Mouse (Mus musculus): ENCODE data around the gene Pla2g4e.
A peak's percentile ranks its signal among the peaks of the same experiment; 100 is the strongest.
"Not testable (repeated sequence)": the region's sequence is repeated elsewhere in the genome, so short reads cannot be mapped to it uniquely, and the experiment has no call there.

Gene Pla2g4e

DNA sequence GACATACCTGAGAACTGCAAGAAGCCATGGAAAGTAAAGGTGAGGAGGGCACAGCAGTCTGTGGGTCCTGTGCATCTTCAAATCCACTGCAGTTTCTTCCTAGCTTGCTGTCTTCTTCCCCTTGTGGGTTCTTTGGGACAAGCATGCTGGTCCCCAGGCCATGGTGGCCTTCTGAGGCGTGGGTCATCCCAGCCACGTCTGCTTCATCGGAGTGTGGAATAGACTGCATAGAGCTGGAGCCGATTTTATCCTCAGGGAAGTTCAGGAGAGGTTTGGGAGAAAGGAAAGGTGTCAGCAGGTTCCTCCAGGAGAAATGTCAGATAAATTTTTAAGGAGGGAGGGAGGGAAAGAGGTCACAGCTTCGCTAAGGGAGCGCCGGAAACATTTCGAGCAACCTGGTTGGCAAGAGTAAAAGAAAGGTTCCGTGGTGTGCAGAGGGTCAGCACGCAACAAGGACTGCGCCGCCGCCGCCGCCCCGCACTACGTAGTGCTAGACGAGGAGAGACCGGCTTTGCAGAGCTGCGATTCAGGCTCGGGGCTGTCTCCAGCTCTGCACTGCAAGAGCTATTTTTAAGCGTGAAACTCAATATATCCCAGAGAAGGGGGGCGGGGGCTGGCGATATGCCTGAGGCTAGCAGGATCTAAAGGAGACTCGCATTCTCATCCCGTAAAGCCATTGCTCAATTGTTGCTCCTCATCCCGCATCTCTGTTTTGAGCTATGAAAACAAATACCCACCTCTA lies at the start of gene Pla2g4e:
Pla2g4e (minus strand) TSS at position 657 of the 742 bp plus-strand sequence.
- no peak for DNase-seq (ENCODE audit: low read depth, low spot score)

DNA sequence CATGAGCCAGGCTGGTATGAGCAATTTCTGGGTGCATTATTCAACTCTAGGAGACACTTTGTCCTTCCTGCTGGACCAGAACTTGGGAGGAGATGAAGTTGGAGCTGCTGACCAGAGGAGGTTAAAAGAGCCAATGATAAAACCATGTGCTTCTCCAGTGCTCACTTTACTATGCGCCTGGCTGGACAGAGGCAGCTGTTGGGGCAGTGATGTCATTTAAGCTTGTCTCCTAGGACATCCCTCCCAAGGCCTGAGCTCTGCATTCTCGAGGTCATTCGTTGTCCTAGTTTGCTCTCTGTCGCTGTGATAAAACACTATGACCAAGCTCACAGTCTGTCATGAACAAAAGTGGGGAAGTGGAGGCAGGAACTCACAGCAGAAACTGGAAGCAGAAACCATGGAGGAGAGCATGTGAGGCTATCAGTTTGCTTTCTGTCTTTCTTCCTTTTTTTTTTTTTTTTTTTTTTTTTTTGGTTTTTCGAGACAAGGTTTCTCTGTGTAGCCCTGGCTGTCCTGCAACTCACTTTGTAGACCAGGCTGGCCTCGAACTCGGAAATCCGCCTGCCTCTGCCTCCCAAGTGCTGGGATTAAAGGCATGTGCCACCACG lies 46.4 kb upstream of the Pla2g4e start:
- DNase-seq (ENCODE audit: low read depth, low spot score) = no peak

DNA sequence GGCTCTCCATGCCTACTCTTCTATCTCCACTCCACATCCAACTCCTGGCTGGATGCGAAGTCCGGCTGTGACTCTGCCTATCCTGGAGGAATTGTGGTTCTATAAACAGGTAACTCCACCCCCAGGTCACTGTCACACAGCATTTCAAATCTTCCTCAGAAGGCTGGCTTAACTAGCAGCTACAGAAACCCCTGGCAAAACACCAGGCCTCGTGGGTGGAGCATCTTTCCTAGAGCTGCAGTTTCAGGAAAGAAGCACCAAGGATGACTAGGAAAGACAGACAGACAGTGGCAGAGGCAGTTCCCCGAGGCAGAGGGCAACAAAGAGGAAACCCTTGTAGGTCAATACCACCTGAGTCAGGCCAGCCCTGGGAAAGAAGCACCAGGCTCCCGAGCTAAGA lies 43.9 kb upstream of the Pla2g4e start, which contains the start of gene Pla2g4d:
Pla2g4d (minus strand) TSS at position 203 of the 400 bp plus-strand sequence.
- no peak for DNase-seq (ENCODE audit: low read depth, low spot score)

DNA sequence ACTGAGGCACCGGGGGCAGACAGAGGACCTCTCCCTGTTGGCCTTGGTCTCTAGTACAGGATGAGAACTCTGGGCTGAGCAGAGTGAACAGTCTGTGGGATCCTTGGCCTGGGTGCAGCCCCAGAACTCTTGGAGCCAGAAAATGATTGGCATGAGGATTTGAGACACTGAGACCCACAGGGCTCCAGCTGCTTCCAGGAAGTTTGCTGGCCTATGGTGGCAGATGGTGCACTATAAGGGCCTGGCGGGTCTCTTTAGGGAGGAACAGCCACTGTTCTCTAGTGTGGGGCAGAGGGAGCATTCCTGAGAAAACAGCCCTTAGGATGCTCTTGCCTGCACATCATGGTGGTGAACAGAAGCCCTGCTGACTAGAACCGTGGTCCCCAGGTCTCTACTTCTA lies 43.3 kb upstream of the Pla2g4e start:
- DNase-seq (ENCODE audit: low read depth, low spot score) = no peak

DNA sequence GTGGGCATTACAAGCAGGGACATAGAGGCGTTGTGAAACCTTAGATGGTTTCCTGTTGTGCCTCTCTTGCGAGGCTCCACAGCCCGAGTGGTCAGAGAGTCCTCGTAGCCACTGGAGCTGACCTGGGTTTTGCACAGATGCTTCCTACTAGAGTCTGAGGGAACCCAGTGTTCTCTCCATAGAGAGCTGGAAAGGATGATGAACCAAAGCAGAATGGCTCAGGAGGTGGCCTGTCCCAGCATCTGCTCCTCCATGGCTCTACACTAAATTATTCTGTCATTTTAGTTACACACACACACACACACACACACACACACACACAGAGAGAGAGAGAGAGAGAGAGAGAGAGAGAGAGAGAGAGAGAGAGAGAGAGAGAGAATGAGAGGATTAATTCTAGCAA lies 40.5 kb upstream of the Pla2g4e start:
- DNase-seq (ENCODE audit: low read depth, low spot score) = no peak

DNA sequence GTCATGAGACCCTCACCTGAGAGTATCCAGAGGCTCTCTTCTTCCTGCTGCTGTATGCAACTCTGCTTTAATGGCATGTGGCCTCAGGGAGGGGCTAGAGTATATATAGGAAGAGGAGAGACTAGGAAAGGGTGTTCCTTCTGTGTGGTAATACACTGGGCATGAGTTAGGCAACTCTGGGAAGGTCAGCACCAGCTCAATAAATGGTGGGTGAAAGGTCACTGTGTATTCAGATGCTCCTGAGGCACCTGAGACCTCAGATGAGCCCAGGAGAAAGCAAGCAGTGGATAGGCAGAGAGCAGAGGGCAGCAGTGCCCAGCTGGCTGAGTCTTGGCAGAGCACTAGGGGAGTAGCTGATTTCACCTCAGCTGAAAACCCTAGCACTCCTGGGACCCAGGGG lies 39.6 kb upstream of the Pla2g4e start:
- DNase-seq (ENCODE audit: low read depth, low spot score) = no peak

DNA sequence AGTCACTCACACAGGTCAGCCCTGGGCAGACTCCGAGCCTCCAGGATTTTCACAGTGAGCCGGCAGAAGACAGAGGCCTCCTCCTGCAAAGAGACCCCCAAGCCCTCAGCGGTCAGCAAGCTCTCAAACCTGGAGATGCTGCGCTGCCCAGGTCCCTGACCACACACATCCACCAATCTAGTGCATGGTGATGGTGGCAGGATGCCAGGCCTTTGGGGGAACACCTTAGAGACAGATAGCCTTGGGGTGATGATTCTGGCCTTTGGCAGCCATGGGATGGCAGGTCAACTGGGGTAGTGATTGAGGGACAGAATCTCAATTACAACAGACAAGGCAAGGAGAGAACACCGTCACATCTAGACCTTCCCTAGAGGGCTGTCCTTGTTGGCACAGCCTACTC lies 39.0 kb upstream of the Pla2g4e start:
- DNase-seq (ENCODE audit: low read depth, low spot score) = no peak

DNA sequence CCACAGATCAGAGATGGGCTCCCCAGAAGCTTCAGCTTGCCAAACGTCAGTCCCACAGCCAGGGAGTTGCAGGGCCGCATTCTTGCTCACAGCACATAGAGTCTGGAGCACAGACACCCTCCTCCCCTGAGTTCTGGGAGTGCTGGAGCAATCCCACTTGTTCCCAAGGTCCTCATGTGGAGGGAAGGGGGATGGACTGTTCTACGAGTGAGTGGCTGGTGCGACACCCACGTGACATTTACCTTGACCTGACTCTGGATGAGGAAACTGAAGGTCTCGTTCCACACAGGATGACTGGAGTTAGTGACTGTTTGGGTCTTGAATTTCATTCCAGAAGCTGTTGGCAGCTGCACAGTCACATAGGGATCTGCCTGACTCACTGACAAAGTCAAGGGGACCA lies 38.4 kb upstream of the Pla2g4e start:
- DNase-seq (ENCODE audit: low read depth, low spot score) = no peak

DNA sequence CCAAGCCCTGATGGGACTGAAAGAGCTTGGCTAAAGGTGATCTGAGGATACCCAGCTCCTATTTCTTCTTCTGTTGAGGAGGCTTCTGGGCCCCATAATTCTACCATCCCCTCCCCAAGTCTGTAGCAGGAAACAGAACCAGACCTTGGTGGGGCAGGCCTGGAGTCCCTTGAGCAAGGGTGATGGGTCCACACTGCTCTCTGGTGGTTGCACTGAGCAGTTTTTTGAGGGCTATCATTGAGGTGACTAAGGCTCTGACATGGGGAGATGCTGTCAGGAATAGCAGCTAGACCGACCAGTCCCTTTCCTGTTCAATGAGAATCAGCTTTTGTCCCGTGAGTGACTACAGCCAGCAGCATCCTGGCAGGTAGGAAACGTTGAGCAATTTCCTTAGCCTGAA lies 36.1 kb upstream of the Pla2g4e start:
- no peak for DNase-seq (ENCODE audit: low read depth, low spot score)

DNA sequence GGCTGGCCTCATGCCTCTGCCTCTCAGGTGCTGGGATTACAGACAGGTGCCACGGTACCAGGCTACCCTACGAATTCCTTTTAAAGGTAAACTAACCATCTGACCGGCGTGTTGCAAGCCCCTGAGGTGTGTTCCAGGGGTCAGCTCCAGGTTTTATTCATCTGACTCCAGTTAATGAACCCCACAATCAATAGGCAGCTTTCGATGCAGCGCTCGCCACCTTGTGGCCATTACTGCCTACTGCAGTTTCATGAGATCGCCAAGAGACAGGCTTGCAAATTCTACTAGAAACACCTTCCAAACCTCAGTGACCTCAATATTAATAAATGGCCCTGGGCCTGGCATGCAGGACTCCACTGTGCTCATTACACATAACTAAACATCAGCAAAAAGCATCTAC lies 34.8 kb upstream of the Pla2g4e start:
- peak; percentile 62 for DNase-seq (ENCODE audit: low read depth, low spot score)

DNA sequence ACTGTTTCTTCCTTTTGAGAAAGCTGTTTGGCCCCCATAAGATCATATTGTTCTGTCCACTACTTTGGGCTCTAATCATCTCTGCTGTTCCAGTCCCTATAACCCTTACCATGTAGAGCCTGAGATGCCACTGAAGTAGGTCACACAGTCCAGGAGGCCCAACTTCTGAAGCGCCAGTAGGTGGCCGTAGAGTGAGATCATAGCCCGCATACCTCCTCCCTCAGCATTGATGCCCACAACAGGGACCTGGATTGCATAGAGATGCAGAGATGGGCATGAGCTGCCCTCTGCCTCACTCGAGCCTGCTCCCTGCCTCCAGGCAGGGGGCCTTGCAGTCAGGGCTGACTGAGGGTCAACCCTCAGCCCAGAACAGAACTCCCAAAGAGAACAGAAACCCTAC lies 31.8 kb upstream of the Pla2g4e start:
- no peak for DNase-seq (ENCODE audit: low read depth, low spot score)

DNA sequence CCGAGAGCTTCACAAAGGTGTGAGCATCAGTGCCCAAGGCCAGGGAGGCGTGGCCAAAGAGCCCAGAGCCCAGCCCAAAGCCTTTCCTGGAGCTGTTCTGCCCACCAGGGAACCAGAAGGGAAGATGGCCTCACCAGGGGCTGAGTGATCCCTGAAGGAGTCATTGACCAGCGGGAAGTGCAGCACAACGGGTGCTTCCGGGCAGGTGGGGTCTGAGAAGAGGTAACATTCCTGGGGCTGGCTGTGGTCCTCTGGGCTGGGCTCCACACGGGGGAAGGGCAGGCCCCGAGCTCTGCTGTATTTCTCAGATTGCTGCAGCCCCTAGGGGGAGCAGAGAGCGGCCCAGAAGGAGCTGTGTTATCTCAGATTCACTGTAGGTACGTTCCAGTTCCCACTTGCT lies 23.5 kb upstream of the Pla2g4e start:
- peak; percentile 50 for DNase-seq (ENCODE audit: low read depth, low spot score)

DNA sequence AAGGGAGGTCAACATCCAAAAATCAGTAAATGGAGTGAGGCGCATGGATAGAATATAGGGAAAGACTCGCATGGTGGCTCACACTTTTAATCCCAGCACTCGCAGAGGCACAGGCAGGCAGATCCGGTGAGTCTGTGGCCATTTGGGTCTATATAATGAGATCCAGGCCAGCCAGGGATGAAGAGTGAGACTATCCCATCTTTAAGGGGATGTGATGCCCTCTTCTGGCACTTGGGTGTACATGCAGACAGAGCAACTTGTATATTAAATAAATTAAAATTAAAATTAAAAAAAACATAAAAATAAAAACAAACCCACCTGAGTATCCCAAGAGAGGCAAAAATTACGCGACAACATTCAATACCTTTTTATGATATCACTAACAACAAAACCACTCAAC lies 20.4 kb upstream of the Pla2g4e start:
- DNase-seq (ENCODE audit: low read depth, low spot score) = no peak

DNA sequence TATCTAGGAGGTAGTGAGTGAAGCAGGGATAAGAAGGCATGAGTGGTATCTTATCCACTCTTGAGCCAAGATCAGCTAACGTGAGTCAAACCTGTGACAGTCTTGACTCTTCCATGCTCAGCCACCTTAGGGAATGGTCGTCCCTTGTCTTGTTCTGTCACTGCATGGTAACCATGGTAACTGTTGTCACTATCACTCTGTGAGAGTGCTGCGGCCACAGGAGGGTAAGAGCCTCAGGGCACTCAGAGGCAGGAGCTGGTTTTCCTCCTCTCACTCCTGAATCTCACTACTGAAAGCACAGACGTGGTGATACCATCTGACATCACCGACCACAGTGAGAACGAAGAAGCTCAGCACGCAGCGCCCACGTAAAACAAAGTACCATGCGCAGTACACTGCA lies 19.7 kb upstream of the Pla2g4e start:
- DNase-seq (ENCODE audit: low read depth, low spot score) = no peak

DNA sequence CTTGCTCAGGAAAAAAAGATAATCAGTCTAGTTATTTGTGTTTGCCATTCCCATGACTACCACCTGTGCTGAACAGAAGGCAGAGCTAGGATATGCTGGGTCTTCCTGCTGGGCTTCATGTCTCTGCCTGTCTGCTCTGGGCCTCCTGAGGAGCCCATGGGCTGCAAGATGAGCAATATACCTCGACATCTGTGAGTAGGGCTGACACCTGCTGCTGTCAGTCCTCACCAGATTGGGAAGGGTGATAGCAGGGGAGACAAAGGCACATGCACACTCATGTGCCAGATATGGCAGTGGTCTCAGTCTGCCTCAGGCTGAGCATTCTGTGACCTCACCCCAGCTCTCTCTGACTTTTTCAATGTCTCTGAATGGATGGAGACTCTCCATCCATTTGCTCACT lies 17.7 kb upstream of the Pla2g4e start:
- DNase-seq (ENCODE audit: low read depth, low spot score) = no peak

DNA sequence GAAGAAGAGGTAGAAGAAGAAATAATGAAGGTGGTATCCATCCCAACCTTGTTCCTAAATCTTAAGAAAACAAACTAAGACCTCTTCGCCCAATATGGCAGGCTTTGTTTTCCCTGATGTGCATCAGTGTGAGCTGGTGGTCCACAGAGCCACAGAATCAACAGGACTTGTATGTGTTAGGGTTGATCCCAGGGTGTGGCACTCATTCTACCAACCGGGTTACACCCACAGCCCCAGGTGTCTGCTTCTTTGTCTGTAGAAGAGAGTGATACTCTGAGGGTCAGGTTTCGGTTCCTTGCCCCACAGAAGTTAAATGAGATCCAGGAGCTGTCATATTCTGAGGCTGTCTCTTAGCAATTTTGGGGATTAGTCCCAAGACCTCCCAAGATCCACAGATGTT lies 16.2 kb upstream of the Pla2g4e start:
- DNase-seq (ENCODE audit: low read depth, low spot score) = no peak

DNA sequence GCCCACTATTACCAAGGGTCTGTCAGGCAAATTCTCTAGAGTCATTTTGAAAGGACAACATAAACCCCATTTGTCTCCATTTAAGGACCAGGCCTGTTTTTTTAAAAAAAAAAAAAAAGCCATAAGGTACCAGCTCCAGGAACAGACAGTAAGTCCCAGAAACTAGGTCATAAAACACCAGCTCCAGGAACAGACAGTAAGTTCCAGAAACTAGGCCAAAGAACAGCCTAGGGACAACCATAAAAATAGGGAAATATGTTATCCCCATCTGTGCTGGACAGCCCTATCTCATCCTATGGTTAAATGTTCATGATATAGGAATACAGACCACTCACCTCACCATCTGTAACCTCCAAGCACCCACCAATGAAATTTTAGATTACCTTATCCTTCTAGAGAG lies 11.1 kb upstream of the Pla2g4e start:
- no peak for DNase-seq (ENCODE audit: low read depth, low spot score)

DNA sequence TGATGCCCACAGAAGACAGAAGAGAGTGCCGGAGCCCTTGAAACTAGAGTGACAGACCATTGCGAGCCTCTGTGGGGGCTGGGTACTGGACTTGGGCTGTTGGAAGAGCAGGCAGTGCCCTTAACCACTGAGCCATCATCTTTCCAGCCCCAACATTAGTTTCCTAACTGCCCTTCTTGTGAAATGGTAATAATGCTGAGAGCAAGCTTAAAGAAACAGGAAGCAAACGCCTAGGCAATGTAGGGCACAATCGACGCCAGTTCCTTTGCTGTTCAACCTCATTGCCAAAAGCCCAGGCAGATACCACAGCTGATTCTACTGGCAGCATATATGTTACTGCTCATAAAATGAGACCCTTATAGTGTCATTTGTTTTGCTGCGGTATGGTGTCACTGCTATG lies 7.5 kb upstream of the Pla2g4e start:
- DNase-seq (ENCODE audit: low read depth, low spot score) = no peak

DNA sequence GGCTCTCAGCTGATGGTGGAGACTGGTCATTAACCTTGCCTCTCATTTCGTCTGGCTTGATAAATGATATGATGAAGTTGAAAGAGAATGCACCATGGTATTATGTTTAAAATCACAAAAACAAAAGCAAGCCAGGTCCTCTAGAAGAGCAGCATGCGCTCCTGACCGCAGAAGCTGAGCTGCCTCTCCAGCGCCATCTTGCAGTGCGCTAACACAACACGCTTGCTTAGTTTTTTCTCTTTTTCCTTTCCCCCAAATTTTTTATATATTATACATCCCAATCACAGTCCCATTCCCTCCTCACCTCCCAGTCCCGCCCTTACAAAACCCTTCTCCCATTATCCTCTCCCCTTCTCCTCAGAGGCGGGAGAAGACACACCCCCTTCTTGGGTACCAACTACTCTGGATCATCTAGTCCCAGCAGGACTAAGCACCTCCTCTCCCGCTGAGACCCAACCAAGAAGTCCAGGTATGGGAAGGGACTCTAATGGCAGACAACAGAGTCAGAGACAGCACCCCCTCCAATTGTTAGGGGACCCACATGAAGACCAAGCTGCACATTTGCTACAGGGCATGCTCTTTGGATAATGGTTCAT lies 384 bp upstream of the Pla2g4e start:
- DNase-seq (ENCODE audit: low read depth, low spot score) = no peak

DNA sequence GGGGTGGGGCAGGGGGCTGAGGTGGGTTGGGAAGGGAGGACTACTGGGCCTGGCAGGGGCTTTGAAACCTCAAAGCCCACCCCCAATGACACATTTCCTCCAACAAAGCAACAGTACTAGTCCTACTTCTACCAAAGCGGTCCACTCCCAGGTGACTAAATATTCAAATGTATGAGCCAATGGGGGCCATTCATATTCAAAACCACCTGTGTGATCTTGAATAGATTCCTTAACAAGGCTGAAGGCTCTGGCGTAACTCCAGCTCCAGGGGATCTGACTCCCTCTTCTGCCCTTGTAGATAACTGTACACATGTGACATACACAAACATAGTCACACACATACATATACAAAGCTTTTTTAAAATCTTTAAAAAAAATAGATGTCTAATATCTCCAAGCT lies 1.1 kb downstream of the Pla2g4e start:
- DNase-seq (ENCODE audit: low read depth, low spot score) = no peak

DNA sequence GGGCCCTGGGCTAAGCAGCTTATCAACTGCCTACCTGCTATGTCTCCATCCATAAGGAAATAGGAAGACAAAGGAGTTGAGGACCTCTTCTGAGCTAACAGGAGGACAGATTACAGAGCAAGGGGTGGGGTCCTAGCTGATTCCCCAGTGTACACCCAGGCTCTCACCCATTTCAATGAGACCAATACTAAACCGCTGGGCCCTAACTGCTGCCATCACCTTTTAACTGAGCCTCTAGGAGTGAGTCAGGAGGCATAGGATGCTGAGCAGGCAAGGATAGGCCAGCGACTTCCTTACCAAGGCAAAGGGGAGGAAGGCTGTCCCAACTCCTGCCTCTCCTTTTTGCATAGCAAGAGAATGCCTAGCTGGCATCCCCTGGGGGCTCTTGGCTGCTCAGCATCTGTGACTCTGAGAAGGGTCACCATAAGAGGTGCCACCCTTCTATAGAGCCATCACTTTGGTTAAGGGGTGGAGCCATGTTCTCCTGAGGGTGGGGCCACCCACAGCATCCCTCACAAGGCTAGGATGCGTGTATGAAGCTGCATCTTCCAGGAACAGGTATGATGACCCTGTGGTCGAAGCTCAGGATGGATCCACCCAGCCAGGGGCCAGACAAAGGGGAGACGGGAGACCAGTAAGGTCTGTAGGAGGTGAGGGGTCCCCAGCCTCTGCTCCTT lies 2.2 kb downstream of the Pla2g4e start:
- no peak for DNase-seq (ENCODE audit: low read depth, low spot score)

DNA sequence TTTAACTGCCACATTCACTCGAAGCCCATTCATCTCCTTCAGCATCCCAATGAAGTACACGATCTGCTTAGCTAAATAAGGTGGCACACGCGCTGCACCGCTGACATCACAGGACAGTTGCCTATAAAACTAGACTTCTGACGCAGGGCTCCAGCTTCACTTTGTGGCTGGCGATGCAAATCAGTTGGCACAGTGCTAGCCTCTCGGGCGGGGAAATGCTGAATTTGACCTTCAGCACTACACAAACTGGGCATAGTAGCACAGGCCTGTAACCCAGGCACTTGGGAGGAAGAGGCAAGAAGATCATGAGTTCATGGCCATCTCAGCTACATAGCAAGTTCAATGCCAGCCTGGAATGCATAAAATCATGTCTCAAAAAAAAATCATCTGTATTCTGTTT lies 6.4 kb downstream of the Pla2g4e start:
- DNase-seq (ENCODE audit: low read depth, low spot score) = not testable (repeated sequence)

DNA sequence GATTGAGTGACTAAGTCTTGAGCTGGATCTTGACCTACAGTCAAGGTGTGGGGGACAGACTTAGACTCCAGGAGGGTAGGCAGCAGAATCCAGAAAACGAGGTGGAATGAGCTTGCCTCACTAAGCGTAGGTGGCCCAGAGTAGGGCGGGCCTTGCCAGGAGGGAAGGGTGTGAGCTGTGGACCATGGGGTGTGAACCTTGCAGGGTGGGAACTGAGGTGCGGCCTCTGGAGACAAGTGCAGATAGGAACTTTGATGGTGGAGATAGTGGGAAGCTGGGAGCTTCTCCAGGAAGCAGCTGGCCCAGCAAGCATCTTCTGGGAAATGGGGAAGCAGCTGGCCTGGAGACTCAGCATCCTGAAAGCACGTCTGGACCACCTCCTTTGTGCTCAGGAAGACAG lies 7.4 kb downstream of the Pla2g4e start:
- no peak for DNase-seq (ENCODE audit: low read depth, low spot score)
